In genomic region chr5:135835981-135836380, GRCm38 (mm10) we compare ENCODE assay signal across 10 mouse cellular contexts. TPM values are rescaled to one million over a fixed set of nuclear protein-coding genes. Genes with fewer than 3 reads are reported as not detected.
DNase-seq lines count a peak whose midpoint lies in the region; ATAC-seq and TF ChIP-seq lines count a peak whose summit lies in the region.
"Had no signal": no experiment of that assay in that cellular context is flagged by ENCODE, and none has a peak within 500 bp of the region (broad histone marks: within the 10 kb centered on the region; RNA-seq: fewer than 3 reads in every experiment).

No protein-coding gene starts in this region.

- H3K4me2 ChIP-seq in heart, embryonic 11.5 days, result peak overlapping the region; percentile 85
- H3K4me2 ChIP-seq in hindbrain, embryonic 16.5 days (ENCODE audit: low read length), result peak overlapping the region; percentile 93
- H3K4me2 ChIP-seq in midbrain, embryonic 14.5 days (ENCODE audit: low read length), result peak overlapping the region; percentile 78

- DNase-seq in heart, postnatal 4 days, result no peak
- peak; percentile 50 to 69 for DNase-seq in cerebellum, adult 2 months
- DNase-seq in midbrain, embryonic 14.5 days, result peak; percentile 37
- no peak for DNase-seq in layer of hippocampus, postnatal 36 days
- DNase-seq in thymus, adult 18-20 months, result no peak
- no peak for DNase-seq in left cerebral cortex, postnatal 14 days (ENCODE audit: low spot score in 2 of 2)

- H3K4me1 ChIP-seq in heart, embryonic 11.5 days (ENCODE audit: control insufficient read depth, insufficient read depth, low read length), result no peaks in the 10 kb centered on the region; the same call in 1 of the 2 replicates
- peaks cover 14% of the 10 kb centered on the region for H3K4me1 ChIP-seq in cerebellum, adult 2 months (ENCODE audit: control insufficient read depth, insufficient read depth, low read length)
- H3K4me1 ChIP-seq in hindbrain, embryonic 16.5 days (ENCODE audit: control insufficient read depth, insufficient read depth, low read depth, low read length), result peaks cover 17% of the 10 kb centered on the region
- peaks cover 30% of the 10 kb centered on the region for H3K4me1 ChIP-seq in midbrain, embryonic 14.5 days (ENCODE audit: control insufficient read depth, insufficient read depth, low read length)

- H3K9ac ChIP-seq in heart, embryonic 11.5 days (ENCODE audit: low read depth, low read length), result no peak overlapping the region
- H3K9ac ChIP-seq in hindbrain, embryonic 16.5 days (ENCODE audit: low read depth, low read length), result peak overlapping the region; percentile 72; the same call in 1 of the 2 replicates
- H3K9ac ChIP-seq in midbrain, embryonic 14.5 days (replicated peaks; ENCODE audit: low read length), result no peak overlapping the region

- no peaks in the 10 kb centered on the region for H3K9me3 ChIP-seq in heart, embryonic 11.5 days (replicated peaks; ENCODE audit: control insufficient read depth, low read length)
- no peaks in the 10 kb centered on the region for H3K9me3 ChIP-seq in hindbrain, embryonic 16.5 days (ENCODE audit: control insufficient read depth, low read length)
- H3K9me3 ChIP-seq in midbrain, embryonic 14.5 days (ENCODE audit: control insufficient read depth, low read length), result no peaks in the 10 kb centered on the region

- H3K27me3 ChIP-seq in heart, embryonic 11.5 days (ENCODE audit: control insufficient read depth, insufficient read depth, low read length), result peaks cover 24% of the 10 kb centered on the region
- H3K27me3 ChIP-seq in cerebellum, adult 2 months (ENCODE audit: control insufficient read depth, insufficient read depth, low read length), result no peaks in the 10 kb centered on the region
- no peaks in the 10 kb centered on the region for H3K27me3 ChIP-seq in hindbrain, embryonic 16.5 days (replicated peaks; ENCODE audit: control insufficient read depth, insufficient read depth, low read length)
- H3K27me3 ChIP-seq in midbrain, embryonic 14.5 days (ENCODE audit: control insufficient read depth, insufficient read depth, low read length), result no peaks in the 10 kb centered on the region

- H3K4me3 ChIP-seq in heart, embryonic 11.5 days (ENCODE audit: low read depth, low read length), result no peak overlapping the region; the same call in 1 of the 2 replicates
- no peak overlapping the region for H3K4me3 ChIP-seq in cerebellum, adult 2 months (replicated peaks; ENCODE audit: insufficient read depth, low read depth, low read length)
- H3K4me3 ChIP-seq in hindbrain, embryonic 16.5 days (ENCODE audit: low read length), result peak overlapping the region; percentile 51
- peak overlapping the region; percentile 42; the same call in 1 of the 2 replicates for H3K4me3 ChIP-seq in midbrain, embryonic 14.5 days (replicated peaks; ENCODE audit: low read depth, low read length)

- TF ChIP-seq CTCF in cerebellum, adult 2 months (IDR thresholded peaks at IDR 0.05; ENCODE audit: borderline replicate concordance, insufficient read depth, low read depth, low read length), result no peak

- no peak overlapping the region for H3K27ac ChIP-seq in heart, embryonic 11.5 days (ENCODE audit: low read depth, low read length)
- H3K27ac ChIP-seq in cerebellum, adult 2 months (ENCODE audit: insufficient read depth, low read length), result no peak overlapping the region
- H3K27ac ChIP-seq in hindbrain, embryonic 16.5 days (ENCODE audit: low read depth, low read length), result peak overlapping the region; percentile 75; the same call in 1 of the 2 replicates
- H3K27ac ChIP-seq in midbrain, embryonic 14.5 days (replicated peaks; ENCODE audit: low read depth, low read length), result peak overlapping the region; percentile 79; the same call in 1 of the 2 replicates
- H3K27ac ChIP-seq: macrophage had no signal

- ATAC-seq in heart, embryonic 11.5 days (replicated peaks; ENCODE audit: insufficient number of reproducible peaks, low FRiP score, low TSS enrichment), result peak; percentile 16; the same call in 1 of the 2 replicates
- peak; percentile 18 for ATAC-seq in hindbrain, embryonic 16.5 days
- ATAC-seq in midbrain, embryonic 14.5 days (ENCODE audit: low FRiP score, low TSS enrichment), result peak; percentile 31

- no peaks in the 10 kb centered on the region for H3K36me3 ChIP-seq in heart, embryonic 11.5 days (ENCODE audit: control insufficient read depth, insufficient read depth, low read length)
- H3K36me3 ChIP-seq in hindbrain, embryonic 16.5 days (ENCODE audit: control insufficient read depth, insufficient read depth, low read length), result peaks cover 3% of the 10 kb centered on the region; the same call in 1 of the 2 replicates
- H3K36me3 ChIP-seq in midbrain, embryonic 14.5 days (ENCODE audit: control insufficient read depth, insufficient read depth, low read length), result peaks cover 16% of the 10 kb centered on the region

- TF ChIP-seq POLR2A in cerebellum, adult 2 months (IDR thresholded peaks at IDR 0.05; ENCODE audit: borderline replicate concordance, insufficient read depth, low read length), result no peak

- WGBS in heart, embryonic 11.5 days (ENCODE audit: insufficient replicate concordance), result 20% methylated on average over 12 of the region's 12 CpGs
- 19% methylated on average over 12 of the region's 12 CpGs for WGBS in cerebellum, adult 2 months
- 26% methylated on average over 12 of the region's 12 CpGs for WGBS in hindbrain, embryonic 16.5 days
- 28% methylated on average over 12 of the region's 12 CpGs for WGBS in midbrain, embryonic 14.5 days

- intact Hi-C loops in left cerebral cortex, postnatal 14 days (cut with DNase I), result no loop called here

RNA-seq across cellular contexts. Expression of gene Srrm3, which starts 29.3 kb away (rescaled TPM):
- 0.21 TPM in 1 of 2 replicates, not detected in the other for polyA plus RNA-seq in heart, embryonic 11.5 days (2014; fragmentation: Nextera tagmentation; extraction: Ambion mirVana)
- under 1 TPM; 0.12 to 0.20 TPM for total RNA-seq in heart, postnatal 4 days (2021)
- polyA plus RNA-seq in cerebellum, adult 2 months (2012; rRNA removed), result 123 and 131 TPM in 2 replicates
- polyA plus RNA-seq in hindbrain, embryonic 16.5 days (2015; fragmentation: Nextera tagmentation; extraction: Ambion mirVana), result 59.7 and 65.9 TPM in 2 replicates
- polyA plus RNA-seq in midbrain, embryonic 14.5 days (2014; fragmentation: Nextera tagmentation; extraction: Ambion mirVana), result 59.8 and 66.2 TPM in 2 replicates
- 10 to 100 TPM; 83.5 to 86.9 TPM for total RNA-seq in layer of hippocampus, postnatal 36 days (2021)
- total RNA-seq in left cerebral cortex, postnatal 14 days (2021), result 10 to 100 TPM; 95.2 to 95.9 TPM
- polyA plus RNA-seq: C2C12, macrophage had no signal

RNA-seq across cellular contexts. Expression of gene Hspb1, which starts 51.7 kb away (rescaled TPM):
- 815 and 827 TPM in 2 replicates for polyA plus RNA-seq in heart, embryonic 11.5 days (2014; fragmentation: Nextera tagmentation; extraction: Ambion mirVana)
- 100 to 1,000 TPM; 397 to 401 TPM for total RNA-seq in heart, postnatal 4 days (2021)
- polyA plus RNA-seq in cerebellum, adult 2 months (2012; rRNA removed), result 42.9 and 49.2 TPM in 2 replicates
- 15.6 and 29.6 TPM in 2 replicates for polyA plus RNA-seq in hindbrain, embryonic 16.5 days (2015; fragmentation: Nextera tagmentation; extraction: Ambion mirVana)
- polyA plus RNA-seq in midbrain, embryonic 14.5 days (2014; fragmentation: Nextera tagmentation; extraction: Ambion mirVana), result 5.5 and 6.4 TPM in 2 replicates
- 10 to 100 TPM; 19.2 to 28.1 TPM for total RNA-seq in layer of hippocampus, postnatal 36 days (2021)
- 1 to 10 TPM; 6.9 to 9.4 TPM for total RNA-seq in left cerebral cortex, postnatal 14 days (2021)

RNA-seq across cellular contexts. Expression of gene Mdh2, which starts 57.7 kb away (rescaled TPM):
- polyA plus RNA-seq in heart, embryonic 11.5 days (2014; fragmentation: Nextera tagmentation; extraction: Ambion mirVana), result 955 and 984 TPM in 2 replicates
- 1,000 to 10,000 TPM; 1,387 to 1,444 TPM for total RNA-seq in heart, postnatal 4 days (2021)
- polyA plus RNA-seq in cerebellum, adult 2 months (2012; rRNA removed), result 676 and 703 TPM in 2 replicates
- polyA plus RNA-seq in hindbrain, embryonic 16.5 days (2015; fragmentation: Nextera tagmentation; extraction: Ambion mirVana), result 670 and 701 TPM in 2 replicates
- 573 and 587 TPM in 2 replicates for polyA plus RNA-seq in midbrain, embryonic 14.5 days (2014; fragmentation: Nextera tagmentation; extraction: Ambion mirVana)
- total RNA-seq in layer of hippocampus, postnatal 36 days (2021), result 100 to 1,000 TPM; 387 to 407 TPM
- total RNA-seq in left cerebral cortex, postnatal 14 days (2021), result 100 to 1,000 TPM; 472 to 478 TPM

RNA-seq across cellular contexts. Expression of gene Styxl1, which starts 57.8 kb away (rescaled TPM):
- polyA plus RNA-seq in heart, embryonic 11.5 days (2014; fragmentation: Nextera tagmentation; extraction: Ambion mirVana), result 0.28 and 0.42 TPM in 2 replicates
- total RNA-seq in heart, postnatal 4 days (2021), result not detected
- 0.26 and 0.62 TPM in 2 replicates for polyA plus RNA-seq in cerebellum, adult 2 months (2012; rRNA removed)
- 0.48 and 0.51 TPM in 2 replicates for polyA plus RNA-seq in hindbrain, embryonic 16.5 days (2015; fragmentation: Nextera tagmentation; extraction: Ambion mirVana)
- polyA plus RNA-seq in midbrain, embryonic 14.5 days (2014; fragmentation: Nextera tagmentation; extraction: Ambion mirVana), result 0.23 and 0.63 TPM in 2 replicates
- not detected for total RNA-seq in layer of hippocampus, postnatal 36 days (2021)
- not detected for total RNA-seq in left cerebral cortex, postnatal 14 days (2021)
- polyA plus RNA-seq: C2C12, macrophage had no signal

Comparison
In these comparisons a context has a peak if more than half of its experiments do, and no peak if none do; other contexts are left out.
1. H3K27ac ChIP-seq: peak in hindbrain, embryonic 16.5 days (single experiment) and midbrain, embryonic 14.5 days (single experiment); none in heart, embryonic 11.5 days (single experiment) and cerebellum, adult 2 months (single experiment).
2. H3K4me3 ChIP-seq: peak in hindbrain, embryonic 16.5 days (single experiment) and midbrain, embryonic 14.5 days (single experiment); none in heart, embryonic 11.5 days (single experiment) and cerebellum, adult 2 months (single experiment).
3. DNase-seq: peak in cerebellum, adult 2 months (2 of 2) and midbrain, embryonic 14.5 days (single experiment); none in heart, postnatal 4 days (single experiment), layer of hippocampus, postnatal 36 days (0 of 2), thymus, adult 18-20 months (0 of 2) and left cerebral cortex, postnatal 14 days (0 of 2).
4. RNA of gene Srrm3, which starts 29.3 kb away (polyA plus RNA-seq): 123 to 131 TPM in cerebellum, adult 2 months, 59.7 to 65.9 TPM in hindbrain, embryonic 16.5 days and 59.8 to 66.2 TPM in midbrain, embryonic 14.5 days; 0.21 TPM in heart, embryonic 11.5 days; every median in the first group is over 10 times any median in the second.
5. RNA of gene Hspb1, which starts 51.7 kb away (polyA plus RNA-seq): 815 to 827 TPM in heart, embryonic 11.5 days; 42.9 to 49.2 TPM in cerebellum, adult 2 months, 15.6 to 29.6 TPM in hindbrain, embryonic 16.5 days and 5.5 to 6.4 TPM in midbrain, embryonic 14.5 days; every median in the first group is over 10 times any median in the second.
6. Peak in every context shown above with its lines, with median percentiles within 50 percentile points of each other: ATAC-seq and H3K4me2 ChIP-seq.